In the genomic region with DNA sequence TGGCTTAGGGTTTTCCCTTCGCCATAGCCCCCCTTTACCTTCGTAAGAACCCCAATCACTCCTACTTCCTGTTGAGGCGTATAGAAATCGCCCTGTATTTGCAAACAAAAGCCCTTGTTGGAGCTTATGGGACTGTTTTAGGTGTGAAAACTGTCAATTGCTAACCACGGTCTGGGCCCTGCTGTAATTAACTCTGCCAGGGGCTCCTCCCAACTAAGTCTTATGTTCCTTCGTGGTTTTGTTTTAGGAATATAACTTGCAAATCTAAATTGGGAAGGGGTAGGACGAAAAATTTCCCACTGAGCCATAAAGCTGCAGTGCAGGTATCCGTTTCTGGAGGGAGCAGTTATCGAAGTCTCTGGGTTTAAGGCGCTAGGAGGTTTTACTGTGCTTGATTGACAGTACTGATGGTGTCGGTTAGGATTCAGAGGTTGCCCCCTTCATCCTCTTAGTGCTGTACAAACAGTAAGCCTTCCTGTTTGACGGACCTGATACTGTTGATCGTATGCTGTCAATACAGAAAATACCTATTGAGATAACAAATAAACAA, we compare ENCODE assay signal across 8 mouse cellular contexts. TPM values are rescaled to one million over a fixed set of nuclear protein-coding genes. Genes with fewer than 3 reads are reported as not detected.
DNase-seq lines count a peak whose midpoint lies in the region; ATAC-seq and TF ChIP-seq lines count a peak whose summit lies in the region.

No protein-coding gene starts in this region.

- intact Hi-C loops in heart, postnatal 25 days (cut with DNase I), result loop anchor here (5.0 kb wide), 2 partner anchors 37 to 93 kb away; no protein-coding TSS in a partner anchor

- under 1% methylated on average over 13 of the region's 13 CpGs for whole genome bisulfite sequencing in heart, embryonic 13.5 days
- under 1% methylated on average over 13 of the region's 13 CpGs for WGBS in limb, embryonic 15.5 days
- WGBS in neural tube, embryonic 15.5 days, result under 1% methylated on average over 13 of the region's 13 CpGs

- DNase-seq in heart, postnatal 25 days (ENCODE audit: low spot score), result no peak
- DNase-seq in G1E (ENCODE audit: low spot score), result peak; percentile 37
- DNase-seq in gastrocnemius, adult 8-10 months (ENCODE audit: low spot score in 2 of 2), result no peak
- no peak for DNase-seq in layer of hippocampus, adult 8-10 months (ENCODE audit: low spot score in 2 of 2)

- H3K4me3 ChIP-seq in heart, embryonic 13.5 days, result peak overlapping the region; percentile 100
- H3K4me3 ChIP-seq in G1E (ENCODE audit: low read depth, low read length), result peak overlapping the region; percentile 95
- peak overlapping the region; percentile 98 for H3K4me3 ChIP-seq in limb, embryonic 15.5 days
- H3K4me3 ChIP-seq in neural tube, embryonic 15.5 days (replicated peaks), result peak overlapping the region; percentile 98

- H3K27me3 ChIP-seq in heart, embryonic 13.5 days (replicated peaks), result no peaks in the 10 kb centered on the region
- H3K27me3 ChIP-seq in G1E (ENCODE audit: insufficient read depth, low read length), result no peaks in the 10 kb centered on the region
- no peaks in the 10 kb centered on the region for H3K27me3 ChIP-seq in limb, embryonic 15.5 days
- H3K27me3 ChIP-seq in neural tube, embryonic 15.5 days (replicated peaks), result no peaks in the 10 kb centered on the region

- peak overlapping the region; percentile 100 for H3K27ac ChIP-seq in heart, embryonic 13.5 days (replicated peaks)
- peak overlapping the region; percentile 99 for H3K27ac ChIP-seq in limb, embryonic 15.5 days
- H3K27ac ChIP-seq in neural tube, embryonic 15.5 days (replicated peaks), result peak overlapping the region; percentile 100

- peak overlapping the region; percentile 74 for H3K4me2 ChIP-seq in heart, embryonic 13.5 days
- peak overlapping the region; percentile 47 for H3K4me2 ChIP-seq in limb, embryonic 15.5 days
- H3K4me2 ChIP-seq in neural tube, embryonic 15.5 days, result peak overlapping the region; percentile 95

- no peak for ATAC-seq in heart, embryonic 13.5 days (ENCODE audit: extremely low read depth, insufficient number of reproducible peaks, low FRiP score, low TSS enrichment)
- ATAC-seq in G1E (ENCODE audit: extremely low read depth, insufficient number of reproducible peaks, low FRiP score, poor library complexity, severe bottlenecking), result no peak
- peak; percentile 36; the same call in 1 of the 2 replicates for ATAC-seq in erythroid progenitor cell, adult 5-6 weeks (replicated peaks; ENCODE audit: low FRiP score, poor library complexity, severe bottlenecking)
- no peak for ATAC-seq in limb, embryonic 15.5 days (ENCODE audit: insufficient number of reproducible peaks, low FRiP score, low TSS enrichment, low read depth)
- no peak for ATAC-seq in neural tube, embryonic 15.5 days (ENCODE audit: low FRiP score)

- H3K9me3 ChIP-seq in heart, embryonic 13.5 days, result no peaks in the 10 kb centered on the region
- H3K9me3 ChIP-seq in G1E (replicated peaks), result no peaks in the 10 kb centered on the region
- H3K9me3 ChIP-seq in limb, embryonic 15.5 days, result no peaks in the 10 kb centered on the region
- H3K9me3 ChIP-seq in neural tube, embryonic 15.5 days (replicated peaks), result no peaks in the 10 kb centered on the region

- TF ChIP-seq CTCF in G1E (IDR thresholded peaks at IDR 0.05; ENCODE audit: low read depth, low read length), result no peak

- peaks cover 40% of the 10 kb centered on the region for H3K4me1 ChIP-seq in heart, embryonic 13.5 days
- H3K4me1 ChIP-seq in G1E (ENCODE audit: insufficient read depth, low read depth, low read length), result peaks cover 35% of the 10 kb centered on the region
- peaks cover 25% of the 10 kb centered on the region for H3K4me1 ChIP-seq in limb, embryonic 15.5 days
- peaks cover 40% of the 10 kb centered on the region for H3K4me1 ChIP-seq in neural tube, embryonic 15.5 days

- peak overlapping the region; percentile 100 for H3K9ac ChIP-seq in heart, embryonic 13.5 days
- H3K9ac ChIP-seq in limb, embryonic 15.5 days, result peak overlapping the region; percentile 100
- peak overlapping the region; percentile 100 for H3K9ac ChIP-seq in neural tube, embryonic 15.5 days (replicated peaks)

- peaks cover 37% of the 10 kb centered on the region for H3K36me3 ChIP-seq in heart, embryonic 13.5 days
- H3K36me3 ChIP-seq in G1E (replicated peaks), result peaks cover 40% of the 10 kb centered on the region
- peaks cover 24% of the 10 kb centered on the region for H3K36me3 ChIP-seq in limb, embryonic 15.5 days
- peaks cover 20% of the 10 kb centered on the region for H3K36me3 ChIP-seq in neural tube, embryonic 15.5 days

RNA-seq across cellular contexts. Expression of gene Ddx6, which starts 1.0 kb away (rescaled TPM):
- 9.8 and 11.0 TPM in 2 replicates for polyA plus RNA-seq in heart, embryonic 13.5 days (2015; fragmentation: Nextera tagmentation; extraction: Ambion mirVana)
- 10 to 100 TPM; 72.5 to 87.3 TPM for total RNA-seq in heart, postnatal 25 days (2021)
- total RNA-seq in G1E (2014; fragmentation: Nextera tagmentation) (74.7 and 88.2 TPM in 2 replicates), G1E (2017) (49.9 and 54.5 TPM in 2 replicates)
- polyA plus RNA-seq in G1E (2012), result 21.7 and 23.2 TPM in 2 replicates
- total RNA-seq in erythroid progenitor cell, adult 5-6 weeks (2015; ENCODE audit: low replicate concordance), result 40.0 and 59.5 TPM in 2 replicates
- 79.5 and 91.5 TPM in 2 replicates for total RNA-seq in erythroid progenitor cell, adult 5-6 weeks (2017; ENCODE audit: low replicate concordance)
- 17.7 and 18.4 TPM in 2 replicates for polyA plus RNA-seq in limb, embryonic 15.5 days (2015; fragmentation: Nextera tagmentation; extraction: Ambion mirVana)
- 15.1 and 16.8 TPM in 2 replicates for polyA plus RNA-seq in neural tube, embryonic 15.5 days (2015; fragmentation: Nextera tagmentation; extraction: Ambion mirVana)
- total RNA-seq in gastrocnemius, adult 8-10 months (2022), result 10 to 100 TPM; 71.3 to 85.3 (median 74.4) TPM
- total RNA-seq in layer of hippocampus, adult 8-10 months (2022), result 100 to 1,000 TPM; 130 to 145 (median 134) TPM

RNA-seq across cellular contexts. Expression of gene Cxcr5, which starts 44.0 kb away (rescaled TPM):
- not detected in 2 replicates for polyA plus RNA-seq in heart, embryonic 13.5 days (2015; fragmentation: Nextera tagmentation; extraction: Ambion mirVana)
- under 1 TPM; 0.10 to 0.31 TPM for total RNA-seq in heart, postnatal 25 days (2021)
- total RNA-seq in G1E (2014; fragmentation: Nextera tagmentation) (not detected in 2 replicates), G1E (2017) (0.06 and 0.22 TPM in 2 replicates)
- polyA plus RNA-seq in G1E (2012), result not detected in 2 replicates
- total RNA-seq in erythroid progenitor cell, adult 5-6 weeks (2015; ENCODE audit: low replicate concordance), result 0.42 and 1.4 TPM in 2 replicates
- total RNA-seq in erythroid progenitor cell, adult 5-6 weeks (2017; ENCODE audit: low replicate concordance), result 1.8 TPM in 1 of 2 replicates, not detected in the other
- 0.24 and 0.46 TPM in 2 replicates for polyA plus RNA-seq in limb, embryonic 15.5 days (2015; fragmentation: Nextera tagmentation; extraction: Ambion mirVana)
- 0.26 TPM in 1 of 2 replicates, not detected in the other for polyA plus RNA-seq in neural tube, embryonic 15.5 days (2015; fragmentation: Nextera tagmentation; extraction: Ambion mirVana)
- not detected for total RNA-seq in gastrocnemius, adult 8-10 months (2022)
- not detected for total RNA-seq in layer of hippocampus, adult 8-10 months (2022)
